Mouse (Mus musculus): ENCODE data around the gene Pafah2.

DNA sequence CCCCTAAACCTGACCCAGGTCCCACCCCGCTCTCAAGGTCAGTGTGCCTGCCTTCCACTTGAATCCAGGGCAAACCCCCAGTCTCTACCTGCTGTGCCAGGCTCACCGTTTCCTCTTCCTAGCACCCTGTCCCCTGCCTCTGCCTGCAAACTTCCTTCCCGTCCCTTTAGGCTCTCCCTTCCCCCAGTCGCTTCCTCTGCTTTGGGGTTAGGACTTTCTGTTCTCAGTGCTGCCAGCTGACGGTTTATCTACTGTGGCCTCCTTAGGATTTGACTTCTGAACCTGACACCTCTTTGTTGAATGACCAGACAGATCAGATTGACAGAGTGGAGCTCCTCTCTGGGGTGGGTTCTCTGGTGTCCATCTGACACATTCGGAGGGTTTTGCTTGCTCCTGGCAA is 59.2 kb downstream of the Pafah2 start:
- TF ChIP-seq GATA1 (IDR thresholded peaks at IDR 0.05; ENCODE audit: low read length) (no peak), TAL1 (IDR thresholded peaks at IDR 0.05; ENCODE audit: low read length) (no peak)

Measured in erythroblast, embryonic 14.5 days (primary cell).